Mouse (Mus musculus): ENCODE results near the gene Ccnl2. TPM values are rescaled to one million over a fixed set of nuclear protein-coding genes. Genes with fewer than 3 reads are reported as not detected.

Ccnl2 gene
- polyA plus RNA-seq, 1 experiment from 2014 or later: 62.9 TPM

DNA sequence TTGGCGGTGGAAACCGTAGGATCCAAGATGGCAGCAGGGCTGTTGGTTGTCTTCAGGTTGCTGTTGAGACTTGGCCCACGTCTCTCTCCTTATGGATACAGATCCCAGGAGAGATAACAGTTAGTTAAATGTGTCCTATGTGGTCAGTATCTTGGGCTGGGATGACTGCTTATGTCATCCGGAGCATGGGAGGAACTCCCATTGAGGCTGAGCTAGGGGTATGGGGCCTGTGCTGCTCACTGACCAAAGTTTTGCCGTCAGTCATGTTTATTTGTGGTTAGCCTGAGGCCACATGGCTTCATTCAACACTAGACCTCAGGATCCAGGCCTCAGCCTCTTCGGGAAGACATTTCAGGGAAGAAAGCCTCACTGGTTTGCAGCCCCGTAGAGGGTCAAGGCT lies 59.1 kb downstream of the Ccnl2 start:
- Histone ChIP-seq H3K9ac (no peak overlapping the region), H3K4me1 (replicated peaks) (peaks cover 44% of the 10 kb centered on the region), H3K4me3 (replicated peaks) (peak overlapping the region; percentile 14; the same call in 1 of the 2 replicates), H3K27me3 (no peaks in the 10 kb centered on the region), H3K27ac (no peak overlapping the region), H3K4me2 (0 out of 2 replicates have a peak overlapping the region, but pooled peaks have one; percentile 97), H3K36me3 (peaks cover 59% of the 10 kb centered on the region), H3K9me3 (replicated peaks) (no peaks in the 10 kb centered on the region)
- DNase-seq (no peak), ATAC-seq (ENCODE audit: low read depth) (no peak)
- WGBS (ENCODE audit: insufficient replicate concordance): 74% methylated on average over 7 of the region's 7 CpGs

Small RNA genes lying within 50 kb of the gene (microRNA-seq; reads per million reads assigned to microRNA genes)
- not detected for gene Gm27743

Other genes starting within 250 kb of the Ccnl2 start
- gene Slc35e2, start 211.1 kb upstream of the Ccnl2 start, polyA plus RNA-seq (2015; fragmentation: Nextera tagmentation; extraction: Ambion mirVana): 4.4 and 5.9 TPM in 2 replicates
- gene Cdk11b, start 187.6 kb upstream of the Ccnl2 start, polyA plus RNA-seq (2015; fragmentation: Nextera tagmentation; extraction: Ambion mirVana): 30.6 and 36.2 TPM in 2 replicates
- gene Gm10563, start 167.1 kb upstream of the Ccnl2 start, polyA plus RNA-seq (2015; fragmentation: Nextera tagmentation; extraction: Ambion mirVana): not detected in 2 replicates
- 4.9 and 6.0 TPM in 2 replicates for gene Mmp23, start 159.1 kb upstream of the Ccnl2 start, polyA plus RNA-seq (2015; fragmentation: Nextera tagmentation; extraction: Ambion mirVana)
- gene Mib2, start 143.3 kb upstream of the Ccnl2 start, polyA plus RNA-seq (2015; fragmentation: Nextera tagmentation; extraction: Ambion mirVana): 3.2 and 3.7 TPM in 2 replicates
- gene Fndc10, start 118.1 kb upstream of the Ccnl2 start, polyA plus RNA-seq (2015; fragmentation: Nextera tagmentation; extraction: Ambion mirVana): 0.39 and 0.49 TPM in 2 replicates
- 77.7 TPM in 2 replicates for gene Ssu72, start 107.7 kb upstream of the Ccnl2 start, polyA plus RNA-seq (2015; fragmentation: Nextera tagmentation; extraction: Ambion mirVana)
- 0.07 and 0.18 TPM in 2 replicates for gene Tmem240, start 77.7 kb upstream of the Ccnl2 start, polyA plus RNA-seq (2015; fragmentation: Nextera tagmentation; extraction: Ambion mirVana)
- 73.2 and 75.6 TPM in 2 replicates for gene Atad3a, start 51.4 kb upstream of the Ccnl2 start, polyA plus RNA-seq (2015; fragmentation: Nextera tagmentation; extraction: Ambion mirVana)
- gene Vwa1, start 37.8 kb upstream of the Ccnl2 start, polyA plus RNA-seq (2015; fragmentation: Nextera tagmentation; extraction: Ambion mirVana): 0.43 and 0.45 TPM in 2 replicates
- 0.08 and 0.14 TPM in 2 replicates for gene Tmem88b, start 26.6 kb upstream of the Ccnl2 start, polyA plus RNA-seq (2015; fragmentation: Nextera tagmentation; extraction: Ambion mirVana)
- gene Ankrd65, start 22.1 kb upstream of the Ccnl2 start, polyA plus RNA-seq (2015; fragmentation: Nextera tagmentation; extraction: Ambion mirVana): not detected in 2 replicates
- 225 and 227 TPM in 2 replicates for gene Mrpl20, start 9.6 kb upstream of the Ccnl2 start, polyA plus RNA-seq (2015; fragmentation: Nextera tagmentation; extraction: Ambion mirVana)
- gene Aurkaip1, start 18.8 kb downstream of the Ccnl2 start, polyA plus RNA-seq (2015; fragmentation: Nextera tagmentation; extraction: Ambion mirVana): 147 and 148 TPM in 2 replicates
- gene Mxra8, start 27.2 kb downstream of the Ccnl2 start, polyA plus RNA-seq (2015; fragmentation: Nextera tagmentation; extraction: Ambion mirVana): 5.6 and 6.8 TPM in 2 replicates
- gene Dvl1, start 34.9 kb downstream of the Ccnl2 start, polyA plus RNA-seq (2015; fragmentation: Nextera tagmentation; extraction: Ambion mirVana): 1.8 and 2.4 TPM in 2 replicates
- 0.05 and 0.09 TPM in 2 replicates for gene Tas1r3, start 50.9 kb downstream of the Ccnl2 start, polyA plus RNA-seq (2015; fragmentation: Nextera tagmentation; extraction: Ambion mirVana)
- gene Cptp, start 57.0 kb downstream of the Ccnl2 start, polyA plus RNA-seq (2015; fragmentation: Nextera tagmentation; extraction: Ambion mirVana): 8.4 and 10.2 TPM in 2 replicates
- 40.0 and 41.9 TPM in 2 replicates for gene Ints11, start 57.1 kb downstream of the Ccnl2 start, polyA plus RNA-seq (2015; fragmentation: Nextera tagmentation; extraction: Ambion mirVana)
- gene Pusl1, start 79.3 kb downstream of the Ccnl2 start, polyA plus RNA-seq (2015; fragmentation: Nextera tagmentation; extraction: Ambion mirVana): 25.4 and 25.7 TPM in 2 replicates
- 7.6 and 7.8 TPM in 2 replicates for gene Acap3, start 79.3 kb downstream of the Ccnl2 start, polyA plus RNA-seq (2015; fragmentation: Nextera tagmentation; extraction: Ambion mirVana)
- 68.1 and 70.3 TPM in 2 replicates for gene Ube2j2, start 131.3 kb downstream of the Ccnl2 start, polyA plus RNA-seq (2015; fragmentation: Nextera tagmentation; extraction: Ambion mirVana)
- 55.3 and 58.7 TPM in 2 replicates for gene C1qtnf12, start 149.8 kb downstream of the Ccnl2 start, polyA plus RNA-seq (2015; fragmentation: Nextera tagmentation; extraction: Ambion mirVana)
- 5.5 and 6.2 TPM in 2 replicates for gene B3galt6, start 180.2 kb downstream of the Ccnl2 start, polyA plus RNA-seq (2015; fragmentation: Nextera tagmentation; extraction: Ambion mirVana)
- gene Sdf4, start 180.4 kb downstream of the Ccnl2 start, polyA plus RNA-seq (2015; fragmentation: Nextera tagmentation; extraction: Ambion mirVana): 88.2 and 91.6 TPM in 2 replicates
- gene Tnfrsf4, start 201.4 kb downstream of the Ccnl2 start, polyA plus RNA-seq (2015; fragmentation: Nextera tagmentation; extraction: Ambion mirVana): 0.09 and 0.20 TPM in 2 replicates
- 0.60 and 0.65 TPM in 2 replicates for gene Tnfrsf18, start 213.7 kb downstream of the Ccnl2 start, polyA plus RNA-seq (2015; fragmentation: Nextera tagmentation; extraction: Ambion mirVana)
- 0.12 and 0.20 TPM in 2 replicates for gene Ttll10, start 246.9 kb downstream of the Ccnl2 start, polyA plus RNA-seq (2015; fragmentation: Nextera tagmentation; extraction: Ambion mirVana)

Measured in liver, embryonic 13.5 days (tissue).